Mouse (Mus musculus): ENCODE measurements at regions not wholly inside any gene's neighbourhood (a gene's known extent, or its start where the extent isn't known, plus 50 kb on each side); places are given as distances from the start of the nearest gene placed in this dataset.

DNA sequence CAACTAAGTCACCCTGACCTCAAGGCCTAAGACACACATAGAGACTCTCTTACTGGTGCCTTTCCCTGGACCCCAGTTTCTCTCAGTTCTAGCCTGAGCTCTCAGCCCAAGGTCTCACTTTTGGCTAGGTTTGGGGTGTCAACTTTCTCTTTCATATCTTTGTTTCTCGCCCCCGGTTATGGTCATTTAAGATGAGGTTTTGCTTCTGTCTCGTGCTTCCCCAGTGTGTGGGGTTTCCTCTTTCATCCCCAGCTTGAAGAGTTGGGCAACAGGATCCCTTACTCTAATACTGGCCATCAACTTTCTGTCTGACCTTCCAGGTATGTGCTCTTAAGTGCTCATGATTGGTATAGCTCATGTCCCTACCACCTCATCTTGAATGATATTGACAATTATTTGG lies 67.5 kb downstream of the Lmo4 start:
- intact Hi-C loops (cut with DNase I): no loop called here

DNA sequence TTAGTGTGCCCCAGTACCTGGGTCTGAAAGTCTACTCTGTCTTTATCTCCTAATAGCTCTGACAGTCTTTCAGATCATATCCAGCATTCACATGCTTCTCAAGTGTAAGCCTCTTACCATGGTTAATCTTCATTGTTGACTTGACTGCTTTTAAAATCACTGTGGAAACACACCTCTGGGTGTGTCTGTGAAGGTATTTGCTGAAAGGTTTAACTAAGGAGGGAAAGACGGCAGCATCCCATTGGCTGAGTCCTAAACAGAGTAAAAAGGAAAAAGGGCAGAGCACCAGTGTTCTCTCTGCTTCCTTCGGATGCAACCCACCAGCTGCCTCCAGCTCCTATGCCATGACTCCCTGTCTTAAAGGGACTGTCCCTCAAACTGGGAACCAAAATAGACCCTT lies 68.6 kb downstream of the Lmo4 start:
- intact Hi-C loops (cut with DNase I): no loop called here

DNA sequence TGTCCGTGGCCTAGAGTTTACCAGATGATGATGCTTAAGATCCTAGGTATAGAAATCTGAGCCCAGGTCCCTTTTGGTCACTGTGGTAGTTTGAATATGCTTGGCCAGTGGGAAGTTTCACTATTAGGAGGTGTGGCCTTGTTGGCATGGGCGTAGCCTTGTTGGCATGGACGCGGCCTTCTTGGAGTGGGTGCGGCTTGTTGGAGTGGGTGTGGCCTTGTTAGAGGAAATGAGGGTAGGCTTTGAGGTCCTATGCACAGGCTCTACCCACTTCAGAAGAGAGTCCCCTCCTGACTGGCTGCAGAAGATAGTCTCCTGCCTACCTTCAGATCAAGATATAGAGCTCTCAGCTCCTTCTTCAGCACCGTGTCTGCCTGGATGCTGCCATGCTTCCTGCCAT lies 69.4 kb downstream of the Lmo4 start:
- intact Hi-C loops (cut with DNase I): no loop called here

DNA sequence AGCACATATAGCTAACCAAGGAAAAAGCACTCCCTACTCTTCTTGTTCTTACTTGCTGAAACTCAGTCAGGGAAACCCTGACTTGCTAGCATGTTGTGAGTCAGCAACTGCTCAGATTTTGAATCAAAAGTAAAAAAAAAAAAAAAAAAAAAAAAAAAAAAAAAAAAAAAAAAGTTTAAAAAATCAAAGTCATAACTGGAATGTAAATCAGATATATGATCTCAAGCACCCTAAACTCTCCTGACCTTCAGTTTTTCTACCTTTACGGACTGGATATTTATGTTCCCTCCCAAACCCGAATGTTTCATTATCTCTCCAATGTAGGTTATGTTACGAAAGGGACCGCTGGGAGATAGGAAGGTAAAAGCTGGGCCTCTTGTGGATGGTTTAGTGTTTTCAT lies 77.0 kb downstream of the Lmo4 start:
- intact Hi-C loops (cut with DNase I): no loop called here

DNA sequence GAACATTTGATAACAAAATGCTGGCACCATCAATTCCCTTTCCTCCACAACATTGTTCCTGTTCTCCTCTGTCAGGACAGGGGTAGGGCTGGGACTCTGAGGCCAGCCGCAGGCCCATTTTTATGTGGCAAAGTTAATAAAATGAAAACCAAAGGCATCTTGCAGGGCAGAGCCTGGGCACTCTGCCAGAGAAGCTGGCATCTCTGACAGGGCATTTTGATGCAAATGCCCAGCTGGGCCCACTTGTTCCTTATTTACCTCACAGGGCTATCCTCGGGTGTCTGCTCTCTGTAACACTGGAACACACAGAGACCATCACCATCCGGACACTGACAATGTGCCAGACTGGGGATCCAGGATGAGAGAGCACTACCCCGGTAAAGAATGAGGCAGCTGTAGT lies 80.7 kb downstream of the Lmo4 start:
- intact Hi-C loops (cut with DNase I): no loop called here

DNA sequence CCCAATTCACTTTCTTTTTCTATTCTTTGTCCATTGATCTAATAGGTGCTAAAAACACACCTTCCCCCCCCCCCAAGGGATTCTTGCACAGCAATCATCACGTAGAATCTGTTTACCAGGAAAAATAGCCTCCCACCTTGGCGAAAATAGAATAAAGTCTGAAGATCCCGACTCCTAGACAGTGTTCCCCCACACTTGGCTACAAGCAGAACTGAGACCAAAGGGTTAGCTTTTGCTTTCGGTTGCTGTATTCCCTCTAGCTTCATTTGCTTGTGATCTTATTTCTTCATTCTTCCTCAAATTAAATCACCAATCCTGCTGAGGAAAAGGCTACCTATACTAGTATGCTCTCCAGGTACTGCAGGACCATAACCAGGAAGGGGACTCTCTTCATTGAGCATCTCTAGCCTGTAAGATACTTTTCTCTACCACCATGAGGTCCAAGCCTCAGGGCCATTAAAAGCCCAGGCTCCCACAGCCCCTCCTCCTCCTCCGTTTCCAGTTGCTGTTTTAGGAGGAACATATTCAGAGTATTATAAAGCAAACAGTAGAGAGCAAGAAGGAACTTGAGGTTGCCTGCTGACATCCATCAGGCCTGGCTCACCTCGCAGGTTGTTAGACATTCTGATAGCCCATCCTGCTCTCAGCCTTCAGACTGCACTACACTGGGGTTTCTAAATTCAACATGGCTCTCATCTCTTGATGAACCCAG lies 81.5 kb downstream of the Lmo4 start:
- intact Hi-C loops (cut with DNase I): no loop called here

DNA sequence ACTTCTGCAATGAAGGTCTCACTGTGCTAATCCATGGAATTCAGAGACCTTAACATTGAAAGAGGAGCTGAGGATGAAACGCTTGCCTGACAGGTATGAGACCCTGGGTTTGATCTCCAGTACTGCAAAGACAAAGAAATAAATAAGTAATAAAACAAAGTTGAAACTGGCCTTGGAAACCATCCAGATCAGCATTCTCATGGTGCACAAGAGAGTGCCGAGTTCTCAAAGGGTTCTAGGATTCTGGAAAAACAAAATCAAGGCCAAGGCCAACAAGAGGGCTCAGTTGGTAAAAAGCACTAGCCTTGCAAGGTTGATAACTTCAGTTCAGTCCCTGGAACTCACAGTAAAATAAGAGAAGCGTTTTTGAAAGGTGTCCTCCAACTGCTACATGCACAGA lies 85.9 kb downstream of the Lmo4 start:
- intact Hi-C loops (cut with DNase I): loop anchor here (5.0 kb wide), 1 partner anchor 48 kb away; no protein-coding TSS in a partner anchor

DNA sequence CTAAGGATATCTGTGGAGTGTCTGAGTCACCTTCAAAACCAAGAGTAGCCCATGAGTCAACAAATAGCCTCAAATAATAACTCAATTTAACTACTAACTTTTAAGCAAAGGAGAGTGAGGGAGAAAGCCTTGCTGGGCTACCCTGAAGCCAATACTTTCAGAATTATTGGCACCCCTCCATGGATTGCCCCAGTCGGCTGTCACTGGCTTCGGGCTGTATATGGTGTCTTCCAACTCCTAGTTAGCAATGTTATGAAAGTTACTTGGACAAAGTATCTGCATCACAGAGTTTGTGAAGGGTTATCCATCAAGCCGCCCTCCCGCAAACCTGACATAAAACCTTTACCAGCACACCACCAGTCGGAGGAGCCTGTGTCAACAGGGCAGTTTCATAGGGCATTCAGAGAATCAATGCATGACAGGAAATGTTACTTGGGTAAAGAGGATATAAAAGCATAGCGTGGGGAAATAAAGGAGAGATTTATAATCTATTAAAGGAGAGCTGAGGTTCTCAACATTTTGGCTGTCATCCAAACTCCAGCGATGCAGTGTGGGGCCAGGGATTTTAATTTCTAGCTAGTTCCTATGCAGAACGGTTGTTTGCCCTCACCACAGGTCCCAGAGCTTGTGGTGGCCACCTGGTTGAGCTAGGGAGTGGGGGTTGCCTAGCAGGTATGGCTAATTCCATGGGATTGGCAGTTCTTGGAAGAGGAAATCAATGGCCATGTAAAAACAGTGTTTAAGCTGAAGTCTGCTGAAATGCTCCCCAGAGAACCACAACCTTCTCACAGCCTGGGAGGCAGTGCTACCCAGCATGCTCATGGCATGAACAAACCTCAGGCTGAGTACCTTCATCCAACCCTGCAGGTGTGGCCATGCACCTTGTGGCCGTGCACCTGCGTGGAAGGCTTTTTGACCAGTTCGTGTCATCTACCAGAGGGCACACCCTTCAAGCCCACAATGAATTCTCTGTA lies 91.1 kb downstream of the Lmo4 start:
- intact Hi-C loops (cut with DNase I): no loop called here

DNA sequence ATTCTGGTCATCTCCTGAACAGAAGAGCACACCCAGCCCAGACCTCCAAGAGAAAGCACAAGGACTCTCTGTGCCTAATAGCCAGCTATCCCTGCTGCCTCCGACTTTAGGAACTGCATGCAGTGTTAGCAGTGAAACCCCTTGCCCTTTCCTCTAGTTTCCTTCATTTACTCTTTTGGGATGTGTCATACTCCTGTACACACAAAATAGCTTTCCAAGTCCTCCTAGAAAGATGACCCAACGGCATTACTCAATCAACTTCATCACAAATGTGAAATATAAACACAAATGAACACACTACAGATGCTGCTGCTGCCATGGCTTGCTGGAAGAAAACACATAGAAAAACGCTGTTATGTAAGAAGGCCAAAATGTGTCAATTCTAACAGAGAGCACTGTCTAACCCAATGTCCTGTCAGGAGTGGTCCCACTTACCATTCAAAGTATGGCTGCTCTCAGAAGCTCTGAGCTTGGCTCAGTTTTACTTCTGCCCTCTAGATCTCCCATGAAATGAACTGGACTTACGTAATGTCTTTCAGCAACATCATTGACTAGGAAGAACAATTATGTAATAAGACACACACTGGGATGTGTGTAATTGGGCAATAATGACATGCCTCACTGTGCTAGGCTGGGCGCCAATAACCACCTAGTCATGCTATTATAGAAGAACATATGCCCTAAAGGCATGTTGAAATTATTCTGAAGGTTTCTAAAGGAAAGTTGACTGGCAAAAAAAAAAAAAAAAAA lies 94.5 kb downstream of the Lmo4 start:
- intact Hi-C loops (cut with DNase I): no loop called here

DNA sequence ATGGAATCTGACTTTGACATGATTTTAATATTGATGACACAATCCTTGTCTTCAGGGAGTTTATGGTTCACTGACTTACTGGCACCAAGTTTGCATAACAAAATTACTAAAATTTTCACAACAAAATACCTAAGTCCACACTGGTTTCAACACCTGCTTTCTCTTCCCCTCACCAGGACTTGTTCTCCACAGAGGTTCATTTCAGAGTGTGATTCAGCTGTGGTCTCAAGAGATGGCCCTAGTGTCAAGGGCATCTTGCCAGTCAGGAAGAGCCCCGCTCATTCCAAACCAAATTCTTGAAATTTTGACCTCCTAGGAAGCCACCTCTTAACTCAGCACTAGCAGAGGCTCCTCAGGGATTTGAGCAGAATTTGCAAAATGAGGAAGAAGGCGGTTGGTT lies 95.3 kb downstream of the Lmo4 start:
- intact Hi-C loops (cut with DNase I): no loop called here

DNA sequence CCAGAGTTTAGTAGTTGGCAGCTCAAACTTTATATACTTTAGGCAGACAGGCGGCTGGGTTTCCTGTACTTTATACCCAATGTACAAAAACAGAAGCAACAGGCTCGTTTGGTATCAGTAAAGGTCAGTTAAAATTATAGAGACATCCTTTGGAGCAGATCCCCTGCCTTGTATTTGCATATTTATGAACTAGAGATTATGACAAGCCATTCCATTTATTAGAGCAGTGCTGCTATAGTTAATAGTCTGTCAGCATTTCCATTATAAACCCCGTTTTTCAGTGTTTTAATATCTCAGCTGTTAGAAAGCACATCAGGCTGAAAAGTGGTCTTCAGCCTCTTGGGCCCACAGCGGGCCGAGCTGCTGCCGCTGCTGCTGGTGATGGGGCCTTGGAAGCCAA lies 96.7 kb downstream of the Lmo4 start:
- intact Hi-C loops (cut with DNase I): no loop called here

DNA sequence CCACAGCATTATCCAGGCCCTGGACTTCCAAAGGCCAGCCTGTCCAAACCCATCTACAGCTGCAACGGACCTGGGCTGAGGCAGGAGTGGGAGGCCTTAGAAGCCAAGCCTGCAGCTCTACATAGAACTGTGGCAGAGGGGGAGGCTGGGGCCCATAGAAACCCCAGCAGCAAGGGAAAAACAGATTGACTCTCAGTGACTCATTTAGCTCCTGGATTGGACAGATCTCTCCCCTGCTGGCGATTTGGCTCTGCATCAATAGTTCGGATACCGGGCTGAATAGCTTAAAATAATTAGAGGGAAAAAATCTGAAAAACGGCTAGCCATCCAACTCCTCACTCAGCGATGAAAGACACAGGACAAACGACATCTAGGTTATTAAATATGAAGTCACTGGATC lies 97.4 kb downstream of the Lmo4 start:
- intact Hi-C loops (cut with DNase I): no loop called here

DNA sequence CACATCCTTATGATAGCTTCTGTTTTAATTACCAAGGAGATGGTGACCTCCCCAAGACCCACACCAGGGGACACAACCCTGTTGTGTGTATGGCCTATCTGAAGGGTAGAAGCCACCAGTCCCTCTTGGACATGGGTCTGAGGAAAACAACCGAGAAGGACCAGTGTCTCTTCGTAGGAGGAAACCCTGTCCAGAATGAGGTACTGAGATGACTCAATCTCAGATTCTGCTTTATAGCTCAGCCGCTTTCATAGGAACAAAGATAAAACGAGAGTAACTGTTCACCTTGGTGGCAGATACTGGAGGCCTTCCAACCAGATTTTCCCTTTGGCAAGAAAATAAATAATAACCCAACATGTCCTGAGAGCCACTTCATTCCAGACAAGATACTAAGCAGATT lies 100.7 kb downstream of the Lmo4 start:
- intact Hi-C loops (cut with DNase I): no loop called here

DNA sequence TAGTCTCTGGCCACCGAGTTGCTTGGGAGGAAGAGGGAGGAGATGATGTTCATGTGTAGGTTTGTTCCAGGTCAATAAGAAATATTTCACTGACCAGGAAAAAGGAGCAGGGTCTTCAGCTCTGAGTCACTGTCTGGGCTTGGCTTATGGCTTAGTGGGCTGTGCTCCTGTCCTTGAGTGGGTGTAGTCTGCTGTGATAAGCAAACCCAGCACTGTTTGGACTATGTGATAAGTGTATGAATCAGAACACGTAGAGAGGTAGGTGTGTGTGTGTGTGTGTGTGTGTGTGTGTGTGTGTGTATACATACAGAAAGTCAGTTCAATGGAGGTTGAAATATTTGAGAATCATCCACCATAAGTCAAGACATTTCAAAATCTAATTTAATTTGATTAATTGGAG lies 105.6 kb downstream of the Lmo4 start:
- intact Hi-C loops (cut with DNase I): loop anchor here (10.0 kb wide), 1 partner anchor 505 kb away; no protein-coding TSS in a partner anchor

DNA sequence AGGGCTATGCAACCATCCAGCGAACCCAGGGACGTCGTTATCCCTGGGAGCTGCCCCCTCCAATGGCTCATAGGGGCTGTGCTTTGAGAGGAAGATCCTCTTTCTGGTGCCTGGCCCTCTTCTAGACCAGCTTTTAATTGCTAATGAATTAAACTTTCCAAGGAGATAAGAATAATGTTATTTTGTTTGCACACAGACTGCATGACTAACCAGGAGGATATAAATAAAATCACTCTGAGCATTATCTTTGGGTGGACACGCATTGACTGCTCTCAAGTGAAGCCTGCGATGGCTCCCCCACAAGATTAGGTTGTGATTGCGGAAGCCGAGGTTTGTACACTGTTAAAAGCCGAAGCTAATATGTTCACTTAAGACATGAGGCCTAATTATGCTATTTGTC lies 106.3 kb downstream of the Lmo4 start:
- intact Hi-C loops (cut with DNase I): loop anchor here (10.0 kb wide), 1 partner anchor 504 kb away; no protein-coding TSS in a partner anchor

DNA sequence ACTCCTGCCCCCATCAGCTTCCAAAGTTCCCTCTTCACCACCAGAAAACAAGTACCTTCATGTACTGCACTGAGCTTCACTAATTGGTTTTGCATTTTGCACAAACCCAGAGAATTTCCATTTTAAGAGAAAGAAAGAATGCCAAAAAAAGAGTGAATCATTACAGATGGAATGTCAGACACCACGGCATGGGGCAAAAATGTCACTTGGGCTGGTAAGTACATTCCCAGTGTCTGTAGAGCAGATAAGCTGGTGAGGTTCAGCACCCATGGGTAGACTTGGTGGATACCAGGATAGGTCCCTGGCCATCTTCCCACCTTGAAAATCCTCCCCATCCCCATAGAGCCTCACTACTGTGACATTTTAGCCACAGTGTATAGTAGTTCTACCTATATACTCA lies 113.8 kb downstream of the Lmo4 start:
- intact Hi-C loops (cut with DNase I): loop anchor here (10.0 kb wide), 1 partner anchor 496 kb away; no protein-coding TSS in a partner anchor

DNA sequence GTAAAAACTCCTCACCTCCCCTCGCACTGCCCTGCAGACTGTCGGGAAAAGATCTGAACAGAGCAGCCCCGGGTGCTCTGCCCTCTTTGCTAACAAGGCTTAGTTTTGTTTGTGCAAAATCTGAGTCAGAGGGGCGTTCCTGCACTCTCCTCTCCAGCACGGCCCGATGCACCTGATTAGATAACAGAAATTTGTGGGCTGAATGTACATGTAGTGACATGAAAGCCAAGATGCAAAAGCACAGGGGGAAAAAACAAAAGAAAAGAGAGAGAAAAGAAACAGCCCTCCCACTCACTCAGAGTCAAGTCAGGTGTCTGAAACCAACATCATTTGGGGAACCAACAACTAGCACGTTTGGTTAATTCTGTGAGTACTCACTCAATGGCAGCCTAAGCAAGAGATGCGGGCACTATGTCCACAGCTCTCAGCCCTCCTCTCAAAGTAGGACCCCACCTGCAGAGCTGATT lies 115.2 kb downstream of the Lmo4 start:
- intact Hi-C loops (cut with DNase I): loop anchor here (10.0 kb wide), 1 partner anchor 495 kb away; no protein-coding TSS in a partner anchor

DNA sequence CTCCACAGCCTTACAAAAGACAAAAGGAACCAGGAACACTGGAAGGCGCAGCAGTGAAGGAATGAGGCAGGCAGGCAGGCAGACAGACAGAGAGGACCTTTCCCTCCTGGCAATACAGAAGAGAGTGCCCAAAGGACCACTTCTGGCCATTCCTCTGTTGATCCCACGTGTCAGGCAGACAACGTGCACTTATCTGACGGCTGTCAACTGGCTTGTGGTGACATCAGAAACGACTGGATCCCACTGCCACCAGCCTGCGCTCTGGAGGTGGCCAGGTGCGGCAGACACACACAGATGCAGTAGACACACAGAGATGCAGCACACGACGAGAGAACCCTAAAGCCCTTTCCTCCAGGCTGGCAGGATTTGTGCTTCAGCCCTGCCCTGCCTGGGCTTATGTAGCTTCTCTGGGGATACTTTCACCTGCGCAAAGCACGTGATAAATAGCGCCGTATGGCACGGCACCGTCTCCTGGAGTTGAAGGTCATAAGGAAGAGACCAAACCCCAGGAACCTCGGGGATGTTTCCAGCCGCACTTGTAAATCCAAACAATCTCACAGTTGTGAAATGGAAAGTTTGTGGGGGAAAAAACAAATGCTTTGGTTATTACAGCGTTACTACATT lies 116.6 kb downstream of the Lmo4 start:
- intact Hi-C loops (cut with DNase I): no loop called here

DNA sequence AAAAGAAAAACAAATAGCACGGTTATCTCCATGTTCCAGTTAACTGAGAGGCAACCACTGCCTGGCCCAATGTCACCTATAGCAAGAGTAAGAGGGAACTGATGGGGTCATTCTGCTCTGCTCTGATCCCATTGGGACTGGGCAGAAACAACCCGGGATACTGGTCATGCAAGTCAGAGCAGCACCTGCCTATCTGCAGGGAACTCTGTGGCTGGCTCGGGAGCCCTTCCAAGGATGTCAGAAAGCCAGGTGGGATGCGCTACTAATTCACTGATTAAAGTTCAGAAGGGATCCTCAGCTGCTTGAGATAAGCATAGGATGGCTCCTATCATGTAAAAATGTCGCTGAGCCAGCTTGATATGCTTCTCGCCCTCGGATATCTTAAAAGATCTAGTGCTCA lies 117.2 kb downstream of the Lmo4 start:
- intact Hi-C loops (cut with DNase I): no loop called here

DNA sequence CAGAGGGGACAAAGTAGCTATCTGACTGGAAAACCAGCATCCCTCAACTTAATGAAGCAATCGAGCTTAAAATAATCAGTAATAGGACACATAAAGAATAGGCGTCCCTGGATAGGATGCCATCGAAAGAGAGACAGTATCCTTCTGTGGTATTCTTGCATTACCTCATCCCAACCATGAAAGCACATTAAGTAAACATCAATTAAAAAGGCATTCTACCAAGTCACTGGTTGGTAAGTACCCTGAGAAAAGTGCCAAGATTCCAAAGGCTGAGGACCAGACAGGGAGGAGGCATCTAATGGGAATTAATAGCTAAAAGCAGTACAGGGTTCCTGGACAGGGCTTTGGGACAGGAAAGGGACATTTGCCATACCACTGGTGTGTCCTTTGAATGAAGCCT lies 118.8 kb downstream of the Lmo4 start:
- intact Hi-C loops (cut with DNase I): no loop called here

DNA sequence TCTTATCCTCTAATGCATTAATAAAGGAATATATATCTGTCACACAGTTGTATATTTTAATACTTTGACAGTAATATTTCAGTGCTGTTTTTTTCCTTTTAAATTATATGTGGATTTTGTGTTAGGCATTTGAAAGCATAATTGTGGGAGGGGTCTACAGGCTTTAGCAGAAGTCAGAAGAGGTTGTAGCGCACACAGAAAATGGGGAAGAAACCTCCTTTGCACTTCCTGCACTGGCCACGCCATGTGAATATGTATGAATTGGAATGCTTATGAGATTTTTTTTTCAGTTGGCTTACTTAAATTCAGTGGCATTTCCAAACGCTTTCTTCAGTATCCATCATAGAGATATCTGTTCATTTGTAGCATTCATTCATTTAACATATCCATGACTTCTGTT lies 125.1 kb downstream of the Lmo4 start:
- intact Hi-C loops (cut with DNase I): no loop called here

Measured in adrenal gland (tissue).